Mouse (Mus musculus) spleen, adult 2 months (tissue): ENCODE results near the gene Cdc42bpa.

ENCODE experiments used
- CTCF ChIP-seq: fragments of 200-500 bp; IDR thresholded peaks from 2 replicates; pipeline ENCODE4 v1.5.1; 2011; ENCODE audit warnings: mild to moderate bottlenecking, inconsistent platforms; ENCODE audit not compliant: insufficient read depth, insufficient read length, insufficient replicate concordance; ENCODE audit errors: extremely low read depth
- POLR2A ChIP-seq: fragments of 200-500 bp; IDR thresholded peaks from 2 replicates; pipeline ENCODE4 v1.6.1; 2011; ENCODE audit warnings: low read depth, low read length, inconsistent platforms

- TF ChIP-seq CTCF (no peak), POLR2A (no peak)
Measured at GRCm38 (mm10) chr1:180037461-180037860, 77.2 kb downstream of the Cdc42bpa start.
